Mouse (Mus musculus): ENCODE measurements at regions not wholly inside any gene's neighbourhood (a gene's known extent, or its start where the extent isn't known, plus 50 kb on each side); places are given as distances from the start of the nearest gene placed in this dataset.

- no peak for DNase-seq
- WGBS: 79% methylated on average over 1 of the region's 1 CpGs
- no peak overlapping the region for H3K4me3 ChIP-seq (ENCODE audit: insufficient read depth, low read depth, low read length)
- no peak for TF ChIP-seq POLR2A (IDR thresholded peaks at IDR 0.05; ENCODE audit: low read depth, low read length)
- TF ChIP-seq CTCF (conservative IDR thresholded peaks at IDR 0.05; ENCODE audit: insufficient read depth, insufficient read length, low read depth, low read length): no peak
- H3K36me3 ChIP-seq (ENCODE audit: control insufficient read depth, insufficient read depth, low read length): no peaks in the 10 kb centered on the region
- no peaks in the 10 kb centered on the region for H3K27me3 ChIP-seq (replicated peaks; ENCODE audit: control insufficient read depth, insufficient read depth, low read length)
- no peaks in the 10 kb centered on the region for H3K4me1 ChIP-seq (ENCODE audit: control insufficient read depth, insufficient read depth, low read length)
- H3K27ac ChIP-seq (ENCODE audit: insufficient read depth, low read depth, low read length): no peak overlapping the region
Observed at GRCm38 (mm10) chr1:158082181-158082580, 273.9 kb downstream of the Brinp2 start.

GRCm38 (mm10) chr1:158085856-158086255 lies 270.3 kb downstream of the Brinp2 start:
- no peak overlapping the region for H3K4me3 ChIP-seq (ENCODE audit: insufficient read depth, low read depth, low read length)
- WGBS: 85% methylated on average over 3 of the region's 3 CpGs
- H3K4me1 ChIP-seq (ENCODE audit: control insufficient read depth, insufficient read depth, low read length): no peaks in the 10 kb centered on the region
- H3K27me3 ChIP-seq (replicated peaks; ENCODE audit: control insufficient read depth, insufficient read depth, low read length): no peaks in the 10 kb centered on the region
- no peaks in the 10 kb centered on the region for H3K36me3 ChIP-seq (ENCODE audit: control insufficient read depth, insufficient read depth, low read length)
- TF ChIP-seq CTCF (conservative IDR thresholded peaks at IDR 0.05; ENCODE audit: insufficient read depth, insufficient read length, low read depth, low read length) (no peak), POLR2A (IDR thresholded peaks at IDR 0.05; ENCODE audit: low read depth, low read length) (no peak)
- no peak for DNase-seq
- H3K27ac ChIP-seq (ENCODE audit: insufficient read depth, low read depth, low read length): no peak overlapping the region

- Histone ChIP-seq H3K4me1 (ENCODE audit: control insufficient read depth, insufficient read depth, low read length) (no peaks in the 10 kb centered on the region), H3K27me3 (replicated peaks; ENCODE audit: control insufficient read depth, insufficient read depth, low read length) (no peaks in the 10 kb centered on the region), H3K36me3 (ENCODE audit: control insufficient read depth, insufficient read depth, low read length) (no peaks in the 10 kb centered on the region), H3K27ac (ENCODE audit: insufficient read depth, low read depth, low read length) (no peak overlapping the region), H3K4me3 (ENCODE audit: insufficient read depth, low read depth, low read length) (no peak overlapping the region)
- DNase-seq: no peak
- WGBS: 70% methylated on average over 4 of the region's 4 CpGs
- TF ChIP-seq CTCF (conservative IDR thresholded peaks at IDR 0.05; ENCODE audit: insufficient read depth, insufficient read length, low read depth, low read length): no peak
- TF ChIP-seq POLR2A (IDR thresholded peaks at IDR 0.05; ENCODE audit: low read depth, low read length): no peak
Observed at GRCm38 (mm10) chr1:158097500-158097899, 258.6 kb downstream of the Brinp2 start.

- TF ChIP-seq CTCF (conservative IDR thresholded peaks at IDR 0.05; ENCODE audit: insufficient read depth, insufficient read length, low read depth, low read length) (no peak), POLR2A (IDR thresholded peaks at IDR 0.05; ENCODE audit: low read depth, low read length) (no peak)
- Histone ChIP-seq H3K36me3 (ENCODE audit: control insufficient read depth, insufficient read depth, low read length) (no peaks in the 10 kb centered on the region), H3K4me3 (ENCODE audit: insufficient read depth, low read depth, low read length) (no peak overlapping the region), H3K27me3 (replicated peaks; ENCODE audit: control insufficient read depth, insufficient read depth, low read length) (no peaks in the 10 kb centered on the region), H3K4me1 (ENCODE audit: control insufficient read depth, insufficient read depth, low read length) (no peaks in the 10 kb centered on the region), H3K27ac (ENCODE audit: insufficient read depth, low read depth, low read length) (no peak overlapping the region)
- DNase-seq: no peak
- WGBS: 58% methylated on average over 2 of the region's 2 CpGs
Observed at GRCm38 (mm10) chr1:158119708-158120107, 236.4 kb downstream of the Brinp2 start.

GRCm38 (mm10) chr1:158124902-158125301 lies 231.2 kb downstream of the Brinp2 start:
- no peak overlapping the region for H3K4me3 ChIP-seq (ENCODE audit: insufficient read depth, low read depth, low read length)
- WGBS: 89% methylated on average over 3 of the region's 3 CpGs
- H3K4me1 ChIP-seq (ENCODE audit: control insufficient read depth, insufficient read depth, low read length): no peaks in the 10 kb centered on the region
- H3K27ac ChIP-seq (ENCODE audit: insufficient read depth, low read depth, low read length): no peak overlapping the region
- H3K36me3 ChIP-seq (ENCODE audit: control insufficient read depth, insufficient read depth, low read length): no peaks in the 10 kb centered on the region
- no peaks in the 10 kb centered on the region for H3K27me3 ChIP-seq (replicated peaks; ENCODE audit: control insufficient read depth, insufficient read depth, low read length)
- TF ChIP-seq POLR2A (IDR thresholded peaks at IDR 0.05; ENCODE audit: low read depth, low read length) (no peak), CTCF (conservative IDR thresholded peaks at IDR 0.05; ENCODE audit: insufficient read depth, insufficient read length, low read depth, low read length) (no peak)
- no peak for DNase-seq

GRCm38 (mm10) chr1:158126272-158126671 lies 229.9 kb downstream of the Brinp2 start:
- Histone ChIP-seq H3K27me3 (replicated peaks; ENCODE audit: control insufficient read depth, insufficient read depth, low read length) (no peaks in the 10 kb centered on the region), H3K4me1 (ENCODE audit: control insufficient read depth, insufficient read depth, low read length) (no peaks in the 10 kb centered on the region), H3K4me3 (ENCODE audit: insufficient read depth, low read depth, low read length) (no peak overlapping the region), H3K27ac (ENCODE audit: insufficient read depth, low read depth, low read length) (no peak overlapping the region), H3K36me3 (ENCODE audit: control insufficient read depth, insufficient read depth, low read length) (no peaks in the 10 kb centered on the region)
- TF ChIP-seq CTCF (conservative IDR thresholded peaks at IDR 0.05; ENCODE audit: insufficient read depth, insufficient read length, low read depth, low read length): no peak
- TF ChIP-seq POLR2A (IDR thresholded peaks at IDR 0.05; ENCODE audit: low read depth, low read length): no peak
- DNase-seq: no peak
- 80% methylated on average over 2 of the region's 2 CpGs for WGBS

GRCm38 (mm10) chr1:158129243-158129770 lies 226.8 kb downstream of the Brinp2 start:
- Histone ChIP-seq H3K36me3 (ENCODE audit: control insufficient read depth, insufficient read depth, low read length) (no peaks in the 10 kb centered on the region), H3K27ac (ENCODE audit: insufficient read depth, low read depth, low read length) (no peak overlapping the region), H3K4me3 (ENCODE audit: insufficient read depth, low read depth, low read length) (no peak overlapping the region), H3K4me1 (ENCODE audit: control insufficient read depth, insufficient read depth, low read length) (no peaks in the 10 kb centered on the region), H3K27me3 (replicated peaks; ENCODE audit: control insufficient read depth, insufficient read depth, low read length) (no peaks in the 10 kb centered on the region)
- 76% methylated on average over 3 of the region's 3 CpGs for WGBS
- no peak for DNase-seq
- TF ChIP-seq CTCF (conservative IDR thresholded peaks at IDR 0.05; ENCODE audit: insufficient read depth, insufficient read length, low read depth, low read length) (no peak), POLR2A (IDR thresholded peaks at IDR 0.05; ENCODE audit: low read depth, low read length) (no peak)

All from kidney, adult 2 months (tissue).